Mouse (Mus musculus) cerebellum, adult 2 months (tissue): ENCODE measurements at regions not wholly inside any gene's neighbourhood (a gene's known extent, or its start where the extent isn't known, plus 50 kb on each side); places are given as distances from the start of the nearest gene placed in this dataset.

Source experiments
- CTCF ChIP-seq: fragments of 200-500 bp; IDR thresholded peaks from 2 replicates; pipeline ENCODE4 v1.5.1; 2011; ENCODE audit warnings: low read depth, mild to moderate bottlenecking, control low read depth, low read length, moderate library complexity, borderline replicate concordance; ENCODE audit not compliant: insufficient read depth
- POLR2A ChIP-seq: fragments of 200-500 bp; IDR thresholded peaks from 2 replicates; pipeline ENCODE4 v1.6.1; 2011; ENCODE audit warnings: low read length, control low read depth, borderline replicate concordance; ENCODE audit not compliant: insufficient read depth

DNA sequence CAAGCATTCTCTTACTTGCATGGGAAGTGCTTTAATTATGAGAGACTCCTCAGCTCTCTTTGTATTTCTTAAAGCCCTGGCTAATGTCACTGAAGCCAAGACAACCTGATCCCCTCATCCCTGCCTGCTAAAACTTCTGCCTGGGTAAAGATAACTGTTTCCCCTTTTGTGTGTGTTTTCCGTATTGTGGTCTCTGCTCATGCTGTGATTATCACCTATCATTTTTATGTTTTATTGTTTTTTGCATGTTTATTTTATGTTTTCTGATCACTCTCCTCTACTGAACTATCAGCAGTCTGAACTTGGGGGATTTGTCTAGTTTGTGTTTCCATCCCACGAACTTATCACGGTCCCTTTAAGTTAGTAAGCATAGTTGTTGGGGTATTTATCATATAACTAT, 100.1 kb upstream of the Prdm1 start:
- TF ChIP-seq CTCF (no peak), POLR2A (no peak)
